Mouse (Mus musculus): ENCODE results near the gene Usp32.

Gene Usp32

GRCm38 (mm10) chr11:84945841-84946240 is 194.1 kb downstream of the Usp32 start:
- no peak for DNase-seq

DNA sequence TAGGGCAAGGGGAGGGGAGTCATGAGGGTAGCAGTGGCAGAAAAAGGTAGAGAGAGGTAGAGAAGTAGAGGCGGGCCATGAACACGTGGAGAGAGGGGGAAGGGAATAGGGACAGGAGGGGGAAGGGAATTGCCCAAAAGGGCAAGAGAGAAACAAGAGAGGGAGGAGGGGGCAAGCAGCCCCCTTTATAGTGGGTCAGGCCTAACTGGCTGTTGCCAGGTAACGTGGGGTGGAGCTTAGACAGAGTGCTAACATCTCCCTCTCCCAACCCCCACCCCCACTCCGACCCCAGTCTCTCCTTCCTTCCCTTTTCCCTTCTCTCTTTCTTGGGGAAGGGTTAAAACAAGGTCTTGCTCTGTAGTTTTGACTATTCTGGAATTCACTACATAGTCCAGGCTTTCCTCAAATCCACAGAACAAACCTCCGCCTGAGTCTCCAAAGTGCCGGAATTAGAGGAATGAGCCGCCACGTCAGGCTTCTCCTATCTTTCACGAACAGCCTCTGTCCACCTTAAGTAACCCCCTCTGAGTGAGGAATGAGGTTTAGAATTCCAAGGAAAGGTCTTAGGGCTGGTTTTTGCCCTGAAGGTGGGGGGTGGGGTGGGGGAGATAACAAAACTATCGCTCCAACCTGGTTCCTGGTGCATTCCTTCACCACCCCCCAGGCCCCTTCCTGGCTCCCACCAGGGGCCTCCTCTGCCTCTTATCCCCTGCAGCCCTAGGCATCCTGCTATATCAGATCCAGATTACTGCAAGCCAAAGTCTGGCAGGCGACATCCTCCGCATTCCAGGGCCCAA is 195.1 kb downstream of the Usp32 start:
- no peak for DNase-seq

GRCm38 (mm10) chr11:84943948-84944347 is 196.0 kb downstream of the Usp32 start:
- DNase-seq: peak; percentile 85

GRCm38 (mm10) chr11:84940140-84940539 is 199.8 kb downstream of the Usp32 start:
- no peak for DNase-seq

DNA sequence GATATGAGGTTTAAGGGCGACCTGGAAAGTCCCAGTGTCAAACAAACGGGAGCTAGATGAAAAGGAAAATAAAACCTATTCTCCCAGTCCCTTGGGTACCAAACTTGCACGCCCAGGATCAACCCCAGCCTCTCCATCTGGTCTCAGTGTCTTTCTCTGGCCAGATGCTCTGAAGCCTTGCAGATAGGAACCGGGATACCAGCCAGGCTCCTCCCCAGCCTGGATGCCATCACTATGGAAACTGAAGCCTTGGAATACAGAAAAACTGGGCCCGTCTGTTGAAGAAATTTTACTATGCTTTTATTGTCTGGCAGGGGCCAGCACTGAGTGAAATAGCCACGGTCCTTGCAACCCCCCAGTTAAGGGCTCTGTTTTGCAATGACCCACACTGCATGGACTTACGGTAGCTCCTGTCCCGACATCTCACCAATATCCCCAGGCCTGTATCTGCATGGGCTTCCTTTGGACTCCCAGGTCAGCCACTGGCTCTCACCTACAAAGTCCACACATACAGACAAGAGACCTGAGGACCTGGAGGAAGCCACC is 200.4 kb downstream of the Usp32 start:
- peak; percentile 95 for DNase-seq
